Mouse (Mus musculus) liver, postnatal 0 days (tissue): ENCODE data around the gene Fam107b.

ENCODE experiments used
- CTCF ChIP-seq: sonication (generic); IDR thresholded peaks from 2 replicates; pipeline ENCODE4 v1.5.1; 2016; ENCODE audit warnings: antibody characterized with exemption, low read depth
- EP300 ChIP-seq: IDR thresholded peaks from 2 replicates; pipeline ENCODE4 v1.6.1; 2016; ENCODE audit warnings: antibody characterized with exemption, low read depth, mild to moderate bottlenecking

DNA sequence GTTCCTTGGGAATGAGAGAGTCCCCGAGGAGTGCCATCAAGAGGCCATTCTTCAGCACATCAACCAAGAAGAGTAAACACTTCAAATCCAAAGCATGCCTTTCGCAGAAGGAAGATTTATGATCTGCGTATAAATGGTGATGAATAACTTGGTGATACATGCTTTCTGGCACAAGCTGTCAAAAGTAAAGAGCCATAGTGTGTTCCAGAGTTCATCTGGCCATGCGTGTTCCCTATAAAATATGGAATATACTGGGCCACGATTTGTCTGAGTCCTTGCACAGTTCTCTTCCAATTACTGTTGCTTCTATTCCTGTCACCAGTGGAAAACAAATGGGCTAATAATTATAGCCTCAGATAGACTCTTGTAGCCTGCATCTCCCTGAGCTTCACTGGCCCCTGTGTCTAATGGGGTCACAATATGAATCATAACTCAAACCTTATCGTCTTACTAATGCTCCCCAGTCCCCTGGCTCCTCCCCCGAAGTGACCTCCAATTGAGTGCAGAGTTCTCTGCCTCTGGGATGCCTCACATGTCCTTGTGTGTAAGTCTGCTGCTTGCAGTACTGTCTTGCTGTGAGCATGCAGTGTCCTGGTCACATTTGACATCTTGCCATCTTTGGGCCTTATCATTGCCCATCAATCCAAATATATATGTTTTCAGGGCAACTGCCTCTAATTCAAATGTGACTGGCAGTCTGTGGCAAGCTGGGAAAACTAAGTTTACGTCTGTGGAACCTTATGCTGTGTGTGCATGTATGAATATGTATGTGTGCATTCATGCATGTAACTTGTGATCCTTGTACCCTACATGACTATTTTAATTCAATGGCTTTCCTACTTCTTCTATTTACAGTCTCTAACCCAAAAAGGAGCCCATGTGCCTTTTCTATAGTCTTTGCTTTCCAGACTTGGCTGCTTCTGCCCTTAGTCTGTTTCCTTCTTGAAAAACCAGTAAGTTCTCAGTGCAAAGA lies 252.5 kb downstream of the Fam107b start:
- TF ChIP-seq CTCF = no peak
- TF ChIP-seq EP300 = no peak
